10 mouse cellular contexts compared by ENCODE assay signal in the genomic region with DNA sequence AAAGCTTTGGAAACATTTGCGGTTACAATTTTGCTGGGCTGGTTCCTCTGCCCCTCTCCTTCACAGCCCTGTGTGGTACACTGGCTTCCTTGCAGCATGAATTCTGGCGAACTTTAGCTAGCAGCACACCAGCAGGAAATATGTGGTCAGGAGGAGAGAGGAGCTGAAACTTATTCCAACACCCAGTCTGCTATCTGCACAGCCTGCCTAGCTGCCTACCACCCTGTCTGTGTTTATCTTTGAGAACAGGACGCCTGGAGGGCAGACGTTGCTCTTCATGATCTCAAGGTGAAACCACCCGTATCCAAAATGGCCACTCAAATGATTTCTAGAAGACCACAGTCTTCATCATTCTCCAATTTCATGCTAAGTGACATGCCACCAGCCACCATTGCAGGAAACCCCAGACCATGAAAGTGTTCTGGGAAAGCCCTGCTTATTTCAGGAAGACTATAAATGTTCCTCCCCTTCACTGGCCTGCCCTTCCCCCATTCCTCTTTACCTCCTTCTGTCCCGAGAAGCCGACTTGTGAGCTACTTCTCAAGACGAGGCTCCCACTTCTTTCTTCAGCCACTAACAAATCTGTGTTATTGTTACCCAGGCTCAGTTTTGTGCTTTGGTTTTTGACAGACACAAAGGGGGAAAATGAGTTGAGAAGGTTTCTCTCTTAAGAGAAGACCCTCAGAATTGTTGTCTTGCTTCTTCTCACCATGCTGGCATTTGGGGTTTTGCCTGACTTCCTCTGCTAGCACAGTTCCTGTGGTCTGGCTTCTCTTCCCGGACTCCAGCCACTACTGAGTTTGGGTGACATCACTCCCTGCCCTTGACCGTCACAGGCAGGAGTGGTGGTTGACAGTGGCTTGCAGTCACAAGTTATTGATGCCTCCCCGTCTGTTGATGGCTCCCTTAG. TPM values are rescaled to one million over a fixed set of nuclear protein-coding genes. Genes with fewer than 3 reads are reported as not detected.
A peak's percentile ranks its signal among the peaks of the same experiment; 100 is the strongest.
DNase-seq lines count a peak whose midpoint lies in the region; ATAC-seq lines count a peak whose summit lies in the region.
"Had no signal": no experiment of that assay in that cellular context is flagged by ENCODE, and none has a peak within 500 bp of the region (broad histone marks: within the 10 kb centered on the region; RNA-seq: fewer than 3 reads in every experiment).

No protein-coding gene starts in this region.

- H3K9ac ChIP-seq in embryonic facial prominence, embryonic 13.5 days, result no peak overlapping the region
- H3K9ac ChIP-seq in heart, embryonic 13.5 days, result no peak overlapping the region
- H3K9ac ChIP-seq: forebrain, postnatal 0 days had no signal

- H3K4me3 ChIP-seq in embryonic facial prominence, embryonic 13.5 days, result no peak overlapping the region
- H3K4me3 ChIP-seq in embryonic facial prominence, embryonic 10.5 days, result no peak overlapping the region
- H3K4me3 ChIP-seq in heart, embryonic 13.5 days, result no peak overlapping the region
- H3K4me3 ChIP-seq in midbrain, embryonic 10.5 days, result no peak overlapping the region

- ATAC-seq in embryonic facial prominence, embryonic 13.5 days (ENCODE audit: insufficient number of reproducible peaks, insufficient read depth, low FRiP score, low TSS enrichment, low read depth), result 0 out of 2 replicates have a peak, but pooled peaks have one; percentile 37
- ATAC-seq in heart, embryonic 13.5 days (ENCODE audit: extremely low read depth, insufficient number of reproducible peaks, low FRiP score, low TSS enrichment), result no peak
- peak; percentile 99 for ATAC-seq in megakaryocyte-erythroid progenitor cell, adult 5-6 weeks (replicated peaks; ENCODE audit: low FRiP score, low TSS enrichment, poor library complexity, severe bottlenecking)
- ATAC-seq: forebrain, postnatal 0 days had no signal

- H3K9me3 ChIP-seq in embryonic facial prominence, embryonic 13.5 days, result no peaks in the 10 kb centered on the region
- no peaks in the 10 kb centered on the region for H3K9me3 ChIP-seq in embryonic facial prominence, embryonic 10.5 days
- no peaks in the 10 kb centered on the region for H3K9me3 ChIP-seq in heart, embryonic 13.5 days
- no peaks in the 10 kb centered on the region for H3K9me3 ChIP-seq in midbrain, embryonic 10.5 days (replicated peaks)

- H3K27ac ChIP-seq in embryonic facial prominence, embryonic 13.5 days, result peak overlapping the region; percentile 2; the same call in 1 of the 2 replicates
- no peak overlapping the region for H3K27ac ChIP-seq in embryonic facial prominence, embryonic 10.5 days (replicated peaks)
- peak overlapping the region; percentile 33; the same call in 1 of the 2 replicates for H3K27ac ChIP-seq in heart, embryonic 13.5 days (replicated peaks)
- no peak overlapping the region for H3K27ac ChIP-seq in midbrain, embryonic 10.5 days (replicated peaks)

- no peak for DNase-seq in embryonic facial prominence, embryonic 10.5 days (ENCODE audit: low spot score)
- peak; percentile 25 for DNase-seq in T-cell, adult 2 months (ENCODE audit: low spot score)
- DNase-seq in midbrain, embryonic 10.5 days (ENCODE audit: low spot score), result no peak
- DNase-seq in frontal cortex, postnatal 25 days (ENCODE audit: low spot score in 2 of 2), result no peak
- DNase-seq in left cerebral cortex, postnatal 10 days (ENCODE audit: extremely low spot score in 1 of 2, low spot score in 2 of 2), result no peak
- DNase-seq: forebrain, postnatal 0 days; lung, postnatal 36 days had no signal

- H3K27me3 ChIP-seq in embryonic facial prominence, embryonic 13.5 days, result no peaks in the 10 kb centered on the region
- no peaks in the 10 kb centered on the region for H3K27me3 ChIP-seq in embryonic facial prominence, embryonic 10.5 days (replicated peaks; ENCODE audit: low read depth, poor library complexity, severe bottlenecking)
- no peaks in the 10 kb centered on the region for H3K27me3 ChIP-seq in heart, embryonic 13.5 days (replicated peaks)
- no peaks in the 10 kb centered on the region for H3K27me3 ChIP-seq in midbrain, embryonic 10.5 days (ENCODE audit: low read depth, poor library complexity, severe bottlenecking)

- WGBS in embryonic facial prominence, embryonic 13.5 days, result 76% methylated on average over 11 of the region's 11 CpGs
- 83% methylated on average over 11 of the region's 11 CpGs for WGBS in embryonic facial prominence, embryonic 10.5 days
- 43% methylated on average over 11 of the region's 11 CpGs for whole genome bisulfite sequencing in heart, embryonic 13.5 days
- WGBS in midbrain, embryonic 10.5 days, result 84% methylated on average over 11 of the region's 11 CpGs

- no peaks in the 10 kb centered on the region for H3K36me3 ChIP-seq in embryonic facial prominence, embryonic 13.5 days
- no peaks in the 10 kb centered on the region for H3K36me3 ChIP-seq in embryonic facial prominence, embryonic 10.5 days (replicated peaks)
- H3K36me3 ChIP-seq in heart, embryonic 13.5 days, result no peaks in the 10 kb centered on the region
- no peaks in the 10 kb centered on the region for H3K36me3 ChIP-seq in midbrain, embryonic 10.5 days

- intact Hi-C loops in left cerebral cortex, postnatal 10 days (cut with DNase I), result no loop called here

- H3K4me2 ChIP-seq in embryonic facial prominence, embryonic 13.5 days, result no peak overlapping the region
- H3K4me2 ChIP-seq in heart, embryonic 13.5 days, result peak overlapping the region; percentile 24; the same call in 1 of the 2 replicates

- H3K4me1 ChIP-seq in embryonic facial prominence, embryonic 13.5 days, result no peaks in the 10 kb centered on the region
- H3K4me1 ChIP-seq in embryonic facial prominence, embryonic 10.5 days, result 0 out of 2 replicates have a peak, but pooled peaks cover 4% of the 10 kb centered on the region
- peaks cover 17% of the 10 kb centered on the region for H3K4me1 ChIP-seq in heart, embryonic 13.5 days
- no peaks in the 10 kb centered on the region for H3K4me1 ChIP-seq in midbrain, embryonic 10.5 days

RNA-seq across cellular contexts. Expression of gene Selenof, which starts 58.2 kb away (rescaled TPM):
- 609 and 619 TPM in 2 replicates for polyA plus RNA-seq in embryonic facial prominence, embryonic 13.5 days (2015; fragmentation: Nextera tagmentation; extraction: Ambion mirVana)
- polyA plus RNA-seq in embryonic facial prominence, embryonic 10.5 days (2016; fragmentation: Nextera tagmentation; extraction: Ambion mirVana), result 452 and 456 TPM in 2 replicates
- polyA plus RNA-seq in heart, embryonic 13.5 days (2015; fragmentation: Nextera tagmentation; extraction: Ambion mirVana), result 425 and 459 TPM in 2 replicates
- 228 and 242 TPM in 2 replicates for total RNA-seq in megakaryocyte-erythroid progenitor cell, adult 5-6 weeks (2014; fragmentation: Nextera tagmentation)
- 570 and 661 TPM in 2 replicates for total RNA-seq in megakaryocyte-erythroid progenitor cell, adult 5-6 weeks (2017)
- 513 and 526 TPM in 2 replicates for polyA plus RNA-seq in midbrain, embryonic 10.5 days (2016; fragmentation: Nextera tagmentation; extraction: Ambion mirVana)
- total RNA-seq in left cerebral cortex, postnatal 10 days (2021), result 100 to 1,000 TPM; 274 to 290 TPM

RNA-seq across cellular contexts. Expression of gene Hs2st1, which starts 58.3 kb away (rescaled TPM):
- 19.0 and 21.3 TPM in 2 replicates for polyA plus RNA-seq in embryonic facial prominence, embryonic 13.5 days (2015; fragmentation: Nextera tagmentation; extraction: Ambion mirVana)
- 11.7 and 12.7 TPM in 2 replicates for polyA plus RNA-seq in embryonic facial prominence, embryonic 10.5 days (2016; fragmentation: Nextera tagmentation; extraction: Ambion mirVana)
- 6.8 TPM in 2 replicates for polyA plus RNA-seq in heart, embryonic 13.5 days (2015; fragmentation: Nextera tagmentation; extraction: Ambion mirVana)
- 11.6 and 14.2 TPM in 2 replicates for total RNA-seq in megakaryocyte-erythroid progenitor cell, adult 5-6 weeks (2014; fragmentation: Nextera tagmentation)
- total RNA-seq in megakaryocyte-erythroid progenitor cell, adult 5-6 weeks (2017), result 9.9 and 11.4 TPM in 2 replicates
- 14.9 and 15.1 TPM in 2 replicates for polyA plus RNA-seq in midbrain, embryonic 10.5 days (2016; fragmentation: Nextera tagmentation; extraction: Ambion mirVana)
- 10 to 100 TPM; 62.0 to 62.4 TPM for total RNA-seq in left cerebral cortex, postnatal 10 days (2021)

Comparison
In these comparisons a context has a peak if more than half of its experiments do, and no peak if none do; other contexts are left out.
1. H3K27ac ChIP-seq: peak in embryonic facial prominence, embryonic 13.5 days (single experiment) and heart, embryonic 13.5 days (single experiment); none in embryonic facial prominence, embryonic 10.5 days (single experiment) and midbrain, embryonic 10.5 days (single experiment).